17 mouse cellular contexts compared by ENCODE assay signal in genomic region chr8:105453296-105453695, GRCm38 (mm10). TPM values are rescaled to one million over a fixed set of nuclear protein-coding genes. Genes with fewer than 3 reads are reported as not detected.
DNase-seq lines count a peak whose midpoint lies in the region; ATAC-seq and TF ChIP-seq lines count a peak whose summit lies in the region.
"Had no signal": no experiment of that assay in that cellular context is flagged by ENCODE, and none has a peak within 500 bp of the region (broad histone marks: within the 10 kb centered on the region; RNA-seq: fewer than 3 reads in every experiment).

No protein-coding gene starts in this region.

- ATAC-seq in hindbrain, postnatal 0 days = no peak
- ATAC-seq in hindbrain, embryonic 13.5 days (ENCODE audit: low FRiP score) = no peak
- no peak for ATAC-seq in midbrain, postnatal 0 days (ENCODE audit: low FRiP score)
- no peak for ATAC-seq in midbrain, embryonic 16.5 days
- ATAC-seq in granulocyte monocyte progenitor cell, adult 5-6 weeks (replicated peaks; ENCODE audit: poor library complexity, severe bottlenecking) = peak; percentile 38; the same call in 1 of the 2 replicates

- no peak overlapping the region for H3K4me3 ChIP-seq in hindbrain, postnatal 0 days (ENCODE audit: low read length)
- H3K4me3 ChIP-seq in hindbrain, embryonic 13.5 days = no peak overlapping the region
- no peak overlapping the region for H3K4me3 ChIP-seq in midbrain, postnatal 0 days (ENCODE audit: low read depth, low read length)
- no peak overlapping the region for H3K4me3 ChIP-seq in midbrain, embryonic 16.5 days (ENCODE audit: low read depth, low read length)
- H3K4me3 ChIP-seq in cerebellum, adult 2 months (replicated peaks; ENCODE audit: insufficient read depth, low read depth, low read length) = no peak overlapping the region
- H3K4me3 ChIP-seq: embryonic facial prominence, embryonic 12.5 days; forebrain, embryonic 12.5 days had no signal

- TF ChIP-seq CTCF in hindbrain, postnatal 0 days (IDR thresholded peaks at IDR 0.05; ENCODE audit: low read depth) = peak; percentile 43
- TF ChIP-seq CTCF in midbrain, postnatal 0 days (IDR thresholded peaks at IDR 0.05) = peak; percentile 36; the same call in 1 of the 2 replicates
- TF ChIP-seq CTCF in cerebellum, adult 2 months (IDR thresholded peaks at IDR 0.05; ENCODE audit: borderline replicate concordance, insufficient read depth, low read depth, low read length) = no peak

- no peak overlapping the region for H3K9ac ChIP-seq in hindbrain, postnatal 0 days (replicated peaks; ENCODE audit: low read length)
- H3K9ac ChIP-seq in hindbrain, embryonic 13.5 days = no peak overlapping the region
- no peak overlapping the region for H3K9ac ChIP-seq in midbrain, postnatal 0 days (replicated peaks; ENCODE audit: low read length, poor library complexity, severe bottlenecking)
- no peak overlapping the region for H3K9ac ChIP-seq in midbrain, embryonic 16.5 days (ENCODE audit: low read depth, low read length)
- H3K9ac ChIP-seq: embryonic facial prominence, embryonic 12.5 days; forebrain, embryonic 12.5 days; hindbrain, embryonic 14.5 days had no signal

- 0 out of 2 replicates have a peak, but pooled peaks cover 3% of the 10 kb centered on the region for H3K4me1 ChIP-seq in hindbrain, postnatal 0 days (ENCODE audit: insufficient read depth, low read length)
- peaks cover 11% of the 10 kb centered on the region for H3K4me1 ChIP-seq in hindbrain, embryonic 13.5 days (replicated peaks)
- H3K4me1 ChIP-seq in midbrain, postnatal 0 days (ENCODE audit: insufficient read depth, low read length) = 0 out of 2 replicates have a peak, but pooled peaks cover 6% of the 10 kb centered on the region
- no peaks in the 10 kb centered on the region for H3K4me1 ChIP-seq in midbrain, embryonic 16.5 days (ENCODE audit: control insufficient read depth, insufficient read depth, low read length)
- H3K4me1 ChIP-seq in cerebellum, adult 2 months (ENCODE audit: control insufficient read depth, insufficient read depth, low read length) = no peaks in the 10 kb centered on the region; the same call in none of the 2 replicates
- H3K4me1 ChIP-seq: embryonic facial prominence, embryonic 12.5 days had no signal

- no peak for TF ChIP-seq POLR2A in cerebellum, adult 2 months (IDR thresholded peaks at IDR 0.05; ENCODE audit: borderline replicate concordance, insufficient read depth, low read length)

- 76% methylated on average over 5 of the region's 5 CpGs for WGBS in hindbrain, postnatal 0 days
- 82% methylated on average over 5 of the region's 5 CpGs for WGBS in hindbrain, embryonic 13.5 days
- 74% methylated on average over 5 of the region's 5 CpGs for WGBS in midbrain, postnatal 0 days
- 81% methylated on average over 5 of the region's 5 CpGs for WGBS in midbrain, embryonic 16.5 days
- WGBS in cerebellum, adult 2 months = 72% methylated on average over 5 of the region's 5 CpGs

- no peaks in the 10 kb centered on the region for H3K36me3 ChIP-seq in hindbrain, postnatal 0 days (ENCODE audit: insufficient read depth, low read length)
- no peaks in the 10 kb centered on the region for H3K36me3 ChIP-seq in hindbrain, embryonic 13.5 days
- no peaks in the 10 kb centered on the region for H3K36me3 ChIP-seq in midbrain, postnatal 0 days (ENCODE audit: insufficient read depth, low read length)
- H3K36me3 ChIP-seq in midbrain, embryonic 16.5 days (ENCODE audit: control insufficient read depth, insufficient read depth, low read length) = no peaks in the 10 kb centered on the region
- H3K36me3 ChIP-seq: embryonic facial prominence, embryonic 12.5 days; forebrain, embryonic 12.5 days had no signal

- H3K27ac ChIP-seq in hindbrain, postnatal 0 days = no peak overlapping the region
- H3K27ac ChIP-seq in hindbrain, embryonic 13.5 days = no peak overlapping the region
- H3K27ac ChIP-seq in midbrain, postnatal 0 days (ENCODE audit: low read depth, low read length) = no peak overlapping the region
- no peak overlapping the region for H3K27ac ChIP-seq in midbrain, embryonic 16.5 days (ENCODE audit: low read length)
- no peak overlapping the region for H3K27ac ChIP-seq in cerebellum, adult 2 months (ENCODE audit: insufficient read depth, low read length)
- H3K27ac ChIP-seq: embryonic facial prominence, embryonic 12.5 days; forebrain, embryonic 12.5 days; hindbrain, embryonic 14.5 days had no signal

- no peaks in the 10 kb centered on the region for H3K27me3 ChIP-seq in hindbrain, postnatal 0 days (ENCODE audit: insufficient read depth, low read length)
- no peaks in the 10 kb centered on the region for H3K27me3 ChIP-seq in hindbrain, embryonic 13.5 days
- no peaks in the 10 kb centered on the region for H3K27me3 ChIP-seq in midbrain, postnatal 0 days (ENCODE audit: insufficient read depth, low read length)
- H3K27me3 ChIP-seq in midbrain, embryonic 16.5 days (ENCODE audit: control insufficient read depth, insufficient read depth, low read depth, low read length) = no peaks in the 10 kb centered on the region
- no peaks in the 10 kb centered on the region for H3K27me3 ChIP-seq in cerebellum, adult 2 months (ENCODE audit: control insufficient read depth, insufficient read depth, low read length)
- H3K27me3 ChIP-seq: embryonic facial prominence, embryonic 12.5 days; forebrain, embryonic 12.5 days had no signal

- H3K9me3 ChIP-seq in hindbrain, postnatal 0 days (ENCODE audit: low read length) = no peaks in the 10 kb centered on the region
- no peaks in the 10 kb centered on the region for H3K9me3 ChIP-seq in hindbrain, embryonic 13.5 days
- no peaks in the 10 kb centered on the region for H3K9me3 ChIP-seq in midbrain, postnatal 0 days (ENCODE audit: low read length)
- no peaks in the 10 kb centered on the region for H3K9me3 ChIP-seq in midbrain, embryonic 16.5 days (replicated peaks; ENCODE audit: control insufficient read depth, low read length, poor library complexity, severe bottlenecking)
- H3K9me3 ChIP-seq: embryonic facial prominence, embryonic 12.5 days; forebrain, embryonic 12.5 days had no signal

- no peak for DNase-seq in hindbrain, postnatal 0 days (ENCODE audit: low spot score)
- DNase-seq in midbrain, postnatal 0 days (ENCODE audit: low spot score) = no peak
- no peak for DNase-seq in embryo, embryonic 10.5 days (ENCODE audit: low spot score)
- no peak for DNase-seq in cerebellum, adult 2 months
- DNase-seq: adrenal gland, postnatal 25 days; cerebellum, adult 11-12 months; gastrocnemius, postnatal 36 days; lung, postnatal 14 days; thymus, postnatal 14 days had no signal

- H3K4me2 ChIP-seq in hindbrain, postnatal 0 days (ENCODE audit: low read depth, low read length) = no peak overlapping the region
- no peak overlapping the region for H3K4me2 ChIP-seq in hindbrain, embryonic 13.5 days
- no peak overlapping the region for H3K4me2 ChIP-seq in midbrain, postnatal 0 days (ENCODE audit: low read depth, low read length, poor library complexity, severe bottlenecking)
- H3K4me2 ChIP-seq in midbrain, embryonic 16.5 days (ENCODE audit: low read length) = no peak overlapping the region
- H3K4me2 ChIP-seq: embryonic facial prominence, embryonic 12.5 days; forebrain, embryonic 12.5 days; hindbrain, embryonic 14.5 days had no signal

RNA-seq across cellular contexts. Expression of gene Tppp3, which starts 18.0 kb away (rescaled TPM):
- 106 and 108 TPM in 2 replicates for total RNA-seq in hindbrain, postnatal 0 days (2014; rRNA removed)
- 197 and 201 TPM in 2 replicates for polyA plus RNA-seq in hindbrain, postnatal 0 days (2015; fragmentation: Nextera tagmentation; extraction: Ambion mirVana)
- polyA plus RNA-seq in hindbrain, embryonic 13.5 days (2015; fragmentation: Nextera tagmentation; extraction: Ambion mirVana) = 170 and 181 TPM in 2 replicates
- 75.0 and 82.8 TPM in 2 replicates for total RNA-seq in midbrain, postnatal 0 days (2014; rRNA removed)
- 159 and 164 TPM in 2 replicates for polyA plus RNA-seq in midbrain, postnatal 0 days (2015; fragmentation: Nextera tagmentation; extraction: Ambion mirVana)
- polyA plus RNA-seq in midbrain, embryonic 16.5 days (2015; fragmentation: Nextera tagmentation; extraction: Ambion mirVana) = 153 and 159 TPM in 2 replicates
- not detected in 2 replicates for total RNA-seq in granulocyte monocyte progenitor cell, adult 5-6 weeks (2014; fragmentation: Nextera tagmentation)
- total RNA-seq in granulocyte monocyte progenitor cell, adult 5-6 weeks (2017) = not detected in 2 replicates
- polyA plus RNA-seq in cerebellum, adult 2 months (2012; rRNA removed) = 286 and 297 TPM in 2 replicates

RNA-seq across cellular contexts. Expression of gene Lrrc36, which starts 39.9 kb away (rescaled TPM):
- 0.68 and 1.7 TPM in 2 replicates for total RNA-seq in hindbrain, postnatal 0 days (2014; rRNA removed)
- 0.50 and 0.66 TPM in 2 replicates for polyA plus RNA-seq in hindbrain, postnatal 0 days (2015; fragmentation: Nextera tagmentation; extraction: Ambion mirVana)
- polyA plus RNA-seq in hindbrain, embryonic 13.5 days (2015; fragmentation: Nextera tagmentation; extraction: Ambion mirVana) = 1.1 and 1.7 TPM in 2 replicates
- total RNA-seq in midbrain, postnatal 0 days (2014; rRNA removed) = 0.28 and 0.93 TPM in 2 replicates
- polyA plus RNA-seq in midbrain, postnatal 0 days (2015; fragmentation: Nextera tagmentation; extraction: Ambion mirVana) = 0.86 and 0.99 TPM in 2 replicates
- polyA plus RNA-seq in midbrain, embryonic 16.5 days (2015; fragmentation: Nextera tagmentation; extraction: Ambion mirVana) = 0.85 and 0.89 TPM in 2 replicates
- 0.36 TPM in 1 of 2 replicates, not detected in the other for total RNA-seq in granulocyte monocyte progenitor cell, adult 5-6 weeks (2014; fragmentation: Nextera tagmentation)
- not detected in 2 replicates for total RNA-seq in granulocyte monocyte progenitor cell, adult 5-6 weeks (2017)
- polyA plus RNA-seq in cerebellum, adult 2 months (2012; rRNA removed) = 0.65 and 1.2 TPM in 2 replicates

RNA-seq across cellular contexts. Expression of gene Kctd19, which starts 40.0 kb away (rescaled TPM):
- total RNA-seq in hindbrain, postnatal 0 days (2014; rRNA removed) = 0.11 and 0.16 TPM in 2 replicates
- 0.09 and 0.15 TPM in 2 replicates for polyA plus RNA-seq in hindbrain, postnatal 0 days (2015; fragmentation: Nextera tagmentation; extraction: Ambion mirVana)
- not detected in 2 replicates for polyA plus RNA-seq in hindbrain, embryonic 13.5 days (2015; fragmentation: Nextera tagmentation; extraction: Ambion mirVana)
- 0.09 and 0.16 TPM in 2 replicates for total RNA-seq in midbrain, postnatal 0 days (2014; rRNA removed)
- 0.27 TPM in 2 replicates for polyA plus RNA-seq in midbrain, postnatal 0 days (2015; fragmentation: Nextera tagmentation; extraction: Ambion mirVana)
- polyA plus RNA-seq in midbrain, embryonic 16.5 days (2015; fragmentation: Nextera tagmentation; extraction: Ambion mirVana) = not detected in 2 replicates
- not detected in 2 replicates for total RNA-seq in granulocyte monocyte progenitor cell, adult 5-6 weeks (2014; fragmentation: Nextera tagmentation)
- total RNA-seq in granulocyte monocyte progenitor cell, adult 5-6 weeks (2017) = not detected in 2 replicates
- 0.05 TPM in 1 of 2 replicates, not detected in the other for polyA plus RNA-seq in cerebellum, adult 2 months (2012; rRNA removed)
- total RNA-seq: adrenal gland, postnatal 25 days; gastrocnemius, postnatal 36 days; left cerebral cortex, postnatal 36 days had no signal
- polyA plus RNA-seq: embryonic facial prominence, embryonic 12.5 days; forebrain, embryonic 12.5 days; hindbrain, embryonic 14.5 days; large intestine, adult 2 months had no signal

RNA-seq across cellular contexts. Expression of gene Zdhhc1, which starts 43.4 kb away (rescaled TPM):
- 49.3 and 54.2 TPM in 2 replicates for total RNA-seq in hindbrain, postnatal 0 days (2014; rRNA removed)
- polyA plus RNA-seq in hindbrain, postnatal 0 days (2015; fragmentation: Nextera tagmentation; extraction: Ambion mirVana) = 31.3 and 34.7 TPM in 2 replicates
- polyA plus RNA-seq in hindbrain, embryonic 13.5 days (2015; fragmentation: Nextera tagmentation; extraction: Ambion mirVana) = 30.9 and 34.3 TPM in 2 replicates
- 32.9 and 47.2 TPM in 2 replicates for total RNA-seq in midbrain, postnatal 0 days (2014; rRNA removed)
- 27.3 and 27.9 TPM in 2 replicates for polyA plus RNA-seq in midbrain, postnatal 0 days (2015; fragmentation: Nextera tagmentation; extraction: Ambion mirVana)
- 33.6 and 38.4 TPM in 2 replicates for polyA plus RNA-seq in midbrain, embryonic 16.5 days (2015; fragmentation: Nextera tagmentation; extraction: Ambion mirVana)
- total RNA-seq in granulocyte monocyte progenitor cell, adult 5-6 weeks (2014; fragmentation: Nextera tagmentation) = 1.8 and 10.4 TPM in 2 replicates
- total RNA-seq in granulocyte monocyte progenitor cell, adult 5-6 weeks (2017) = 3.6 and 4.6 TPM in 2 replicates
- 64.7 and 67.9 TPM in 2 replicates for polyA plus RNA-seq in cerebellum, adult 2 months (2012; rRNA removed)
